Mouse (Mus musculus) adrenal gland, postnatal 25 days (tissue): Measurements from ENCODE around the gene Cd3eap. TPM values are rescaled to one million over a fixed set of nuclear protein-coding genes. Genes with fewer than 3 reads are reported as not detected.

Experiments
- DNase-seq: peaks from one replicate; pipeline ENCODE4 v3.0.0; 2021; ENCODE audit warnings: mixed read lengths
- microRNA-seq, 2 experiments: library from miRNA; unstranded; fragments of <30 nt; microRNA quantifications; one replicate each; pipeline ENCODE4 v1.2.0; 2021
- total RNA-seq: library from RNA; stranded (reverse); gene quantifications from 2 replicates; pipeline ENCODE4 v1.2.3, GENCODE M21; 2021

The Cd3eap gene
- total RNA-seq, 1 experiment from 2014 or later, result 13.4 TPM

DNA sequence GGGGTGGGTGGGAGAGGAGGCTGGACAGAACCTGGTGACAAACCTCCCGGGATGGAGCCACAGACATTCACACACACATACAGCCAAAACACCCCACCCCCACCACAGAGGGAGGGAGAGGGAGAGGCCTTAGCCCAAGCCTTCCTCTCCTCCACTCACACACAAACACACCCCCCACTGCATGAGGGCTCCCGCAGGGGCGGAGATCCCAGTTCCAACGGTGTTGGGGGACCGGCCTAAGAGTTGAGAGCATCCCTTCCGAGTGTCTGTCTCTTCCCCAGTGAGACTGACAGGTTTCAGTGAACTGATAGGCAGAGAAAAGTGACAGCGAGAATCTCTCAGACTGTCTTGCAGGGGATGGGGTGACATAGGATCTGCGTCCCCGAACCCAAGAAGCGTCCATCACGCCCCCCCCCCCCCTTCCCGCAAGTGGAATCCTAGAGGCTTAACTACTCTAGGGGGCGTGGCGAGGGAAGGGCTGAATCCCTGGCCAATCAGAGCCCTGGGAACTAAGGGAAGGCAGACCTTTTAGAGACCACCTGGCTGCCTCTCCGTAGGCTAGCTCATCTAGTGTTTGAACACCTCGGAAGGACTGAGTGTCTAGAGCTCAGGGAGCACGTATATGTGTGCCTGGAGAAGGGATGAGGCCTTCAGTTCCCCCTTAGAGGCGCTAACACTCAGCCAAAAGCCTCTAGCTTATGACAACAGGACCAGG, 51.4 kb downstream of the Cd3eap start:
- DNase-seq, result peak; percentile 77

DNA sequence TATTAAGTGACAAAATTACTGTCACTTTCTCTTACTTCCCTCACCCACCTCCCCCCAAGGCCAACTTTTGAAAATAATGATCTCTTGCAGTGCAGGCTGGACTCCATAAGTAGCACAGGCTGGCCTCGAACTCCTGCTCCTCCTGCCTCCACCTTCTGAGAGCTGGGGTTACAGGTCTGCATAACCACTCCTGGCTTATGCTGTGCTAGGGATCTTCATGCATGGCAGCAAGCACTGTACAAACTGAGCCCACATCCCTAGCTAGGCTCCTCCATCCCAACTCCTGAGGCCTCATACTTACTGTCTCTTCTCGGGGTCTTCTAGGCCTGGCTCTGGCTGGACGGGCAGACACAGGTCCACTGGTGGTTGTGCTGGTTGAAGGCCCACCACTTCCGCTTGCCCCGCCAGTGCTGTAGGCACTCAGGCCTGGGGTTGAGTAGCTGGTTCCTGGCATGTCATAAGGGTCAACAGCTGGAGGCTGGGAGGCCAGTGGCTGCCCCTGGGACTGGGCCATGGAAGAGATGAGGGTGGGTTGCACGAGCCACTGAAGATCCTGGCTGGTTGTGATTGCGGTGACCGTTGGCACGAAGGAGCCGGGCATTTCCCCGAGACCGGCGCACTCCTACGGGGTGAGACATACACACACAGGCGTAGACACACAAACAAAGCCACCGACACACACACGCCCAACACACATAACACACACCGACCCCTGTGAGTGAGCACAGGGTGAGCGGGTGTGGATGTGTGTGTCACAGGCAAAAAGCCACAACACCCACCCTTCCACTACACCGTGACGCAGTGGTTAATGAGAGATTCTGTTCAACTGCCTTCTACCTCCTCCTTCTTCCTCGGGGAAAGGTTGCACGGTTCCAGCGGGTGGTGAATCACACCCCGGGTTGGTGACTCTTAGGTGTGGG, 52.2 kb downstream of the Cd3eap start:
- DNase-seq, result no peak

Small RNA genes lying within 50 kb of the gene (microRNA-seq; reads per million reads assigned to microRNA genes)
- gene Mir343, result 0 reads per million in 2 experiments

Other genes starting within 250 kb of the Cd3eap start
- gene Gm4969, start 241.1 kb downstream of the Cd3eap start, total RNA-seq, result 0.09 TPM in 1 of 2 replicates, not detected in the other
- gene Fbxo46, start 239.6 kb downstream of the Cd3eap start, total RNA-seq, result 11.7 and 15.1 TPM in 2 replicates
- 15.4 and 20.3 TPM in 2 replicates for gene Qpctl, start 210.2 kb downstream of the Cd3eap start, total RNA-seq
- gene Snrpd2, start 209.8 kb downstream of the Cd3eap start, total RNA-seq, result 90.5 and 99.0 TPM in 2 replicates
- gene Gipr, start 193.4 kb downstream of the Cd3eap start, total RNA-seq, result 0.27 and 0.43 TPM in 2 replicates
- gene Eml2, start 183.1 kb downstream of the Cd3eap start, total RNA-seq, result 36.3 and 66.2 TPM in 2 replicates
- gene Gpr4, start 146.9 kb downstream of the Cd3eap start, total RNA-seq, result 6.2 and 7.5 TPM in 2 replicates
- 26.9 and 30.6 TPM in 2 replicates for gene Opa3, start 131.1 kb downstream of the Cd3eap start, total RNA-seq
- 47.4 and 61.4 TPM in 2 replicates for gene Vasp, start 87.7 kb downstream of the Cd3eap start, total RNA-seq
- gene Ppm1n, start 79.4 kb downstream of the Cd3eap start, total RNA-seq, result not detected in 2 replicates
- gene Rtn2, start 76.9 kb downstream of the Cd3eap start, total RNA-seq, result 2.5 and 5.3 TPM in 2 replicates
- gene Fosb, start 49.4 kb downstream of the Cd3eap start, total RNA-seq, result 1.0 and 1.3 TPM in 2 replicates
- 44.5 and 45.8 TPM in 2 replicates for gene Ercc1, start 14.7 kb downstream of the Cd3eap start, total RNA-seq
- gene Ppp1r13l, start 266 bp upstream of the Cd3eap start, total RNA-seq, result 6.7 and 9.3 TPM in 2 replicates
- gene Ercc2, start 22.5 kb upstream of the Cd3eap start, total RNA-seq, result 34.8 and 42.9 TPM in 2 replicates
- 1.9 and 2.9 TPM in 2 replicates for gene Klc3, start 44.6 kb upstream of the Cd3eap start, total RNA-seq
- 1.1 TPM in 1 of 2 replicates, not detected in the other for gene Ckm, start 45.3 kb upstream of the Cd3eap start, total RNA-seq
- gene Mark4, start 99.3 kb upstream of the Cd3eap start, total RNA-seq, result 56.0 and 69.2 TPM in 2 replicates
- 31.9 and 38.0 TPM in 2 replicates for gene Exoc3l2, start 103.8 kb upstream of the Cd3eap start, total RNA-seq
- 13.0 and 15.9 TPM in 2 replicates for gene Bloc1s3, start 148.9 kb upstream of the Cd3eap start, total RNA-seq
- gene Trappc6a, start 148.9 kb upstream of the Cd3eap start, total RNA-seq, result 76.5 and 92.1 TPM in 2 replicates
- not detected in 2 replicates for gene Nkpd1, start 158.4 kb upstream of the Cd3eap start, total RNA-seq
- gene Ppp1r37, start 203.6 kb upstream of the Cd3eap start, total RNA-seq, result 74.4 and 81.6 TPM in 2 replicates
- gene Zfp296, start 217.8 kb upstream of the Cd3eap start, total RNA-seq, result 0.62 and 0.73 TPM in 2 replicates
- gene Gemin7, start 218.1 kb upstream of the Cd3eap start, total RNA-seq, result 75.6 and 93.0 TPM in 2 replicates
- gene Clasrp, start 245.0 kb upstream of the Cd3eap start, total RNA-seq, result 57.4 and 67.6 TPM in 2 replicates